Mouse (Mus musculus): ENCODE data around the gene Cyba. TPM values are rescaled to one million over a fixed set of nuclear protein-coding genes. Genes with fewer than 3 reads are reported as not detected.

The Cyba gene
- polyA plus RNA-seq (2012; rRNA removed) = 329 and 330 TPM in 2 replicates

GRCm38 (mm10) chr8:122432443-122433268 is at the start of gene Cyba:
Gene Cyba (minus strand): TSS chr8:122432930.

GRCm38 (mm10) chr8:122475580-122476320 is 43.0 kb upstream of the Cyba start, which contains the start of the genes Rnf166 and Ctu2:
Gene Rnf166 (minus strand): TSS chr8:122476064.
Gene Ctu2 (plus strand): TSS chr8:122476143.

DNA sequence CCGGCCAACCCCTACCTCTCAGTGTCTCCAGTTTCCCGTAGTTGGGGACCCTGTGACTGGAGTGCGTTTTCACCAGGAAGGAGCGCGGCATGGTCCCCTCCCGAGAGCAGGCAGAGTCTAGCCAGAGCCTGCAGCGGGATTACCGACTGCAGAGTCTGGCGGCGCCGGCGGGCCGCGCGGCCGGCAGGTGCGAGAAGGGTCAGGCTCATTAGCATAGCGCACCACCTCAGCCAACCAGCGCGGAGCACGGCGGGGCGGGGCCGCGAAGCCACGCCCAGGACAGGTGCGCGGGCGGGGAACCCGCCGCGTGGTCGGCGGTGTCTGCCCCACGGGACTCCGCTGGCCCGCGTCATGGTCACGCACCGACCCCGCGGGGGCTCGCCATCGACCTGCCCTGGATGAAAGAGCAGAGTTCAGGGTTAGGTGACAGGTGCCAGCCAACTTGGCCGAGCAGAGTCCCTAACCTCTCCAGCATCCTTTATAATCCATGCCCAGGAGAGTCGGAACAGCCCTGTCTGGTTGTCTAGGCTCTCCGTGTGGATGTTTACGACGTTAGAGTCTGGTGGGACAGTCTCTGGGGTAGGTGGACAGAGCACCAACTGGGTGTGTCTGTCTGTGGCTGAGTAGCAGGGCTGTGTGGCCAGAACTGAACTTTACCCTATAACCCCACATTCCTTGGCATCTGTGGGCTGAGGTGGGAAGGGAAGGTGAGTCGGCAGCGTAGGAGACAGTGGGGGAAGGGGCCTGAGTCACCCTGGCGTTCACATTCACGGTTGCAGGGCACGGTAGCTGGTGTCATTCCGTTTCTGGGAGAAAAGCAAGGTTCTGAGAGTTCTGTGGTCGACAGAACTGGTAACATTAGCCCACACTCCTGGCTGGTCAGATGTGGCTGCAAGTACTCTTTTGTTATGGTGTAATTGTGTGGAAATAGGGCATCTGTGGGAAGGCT is 28.1 kb upstream of the Cyba start, which contains the start of gene Snai3:
Snai3 (minus strand) TSS at position 210 of the 949 bp plus-strand sequence.

DNA sequence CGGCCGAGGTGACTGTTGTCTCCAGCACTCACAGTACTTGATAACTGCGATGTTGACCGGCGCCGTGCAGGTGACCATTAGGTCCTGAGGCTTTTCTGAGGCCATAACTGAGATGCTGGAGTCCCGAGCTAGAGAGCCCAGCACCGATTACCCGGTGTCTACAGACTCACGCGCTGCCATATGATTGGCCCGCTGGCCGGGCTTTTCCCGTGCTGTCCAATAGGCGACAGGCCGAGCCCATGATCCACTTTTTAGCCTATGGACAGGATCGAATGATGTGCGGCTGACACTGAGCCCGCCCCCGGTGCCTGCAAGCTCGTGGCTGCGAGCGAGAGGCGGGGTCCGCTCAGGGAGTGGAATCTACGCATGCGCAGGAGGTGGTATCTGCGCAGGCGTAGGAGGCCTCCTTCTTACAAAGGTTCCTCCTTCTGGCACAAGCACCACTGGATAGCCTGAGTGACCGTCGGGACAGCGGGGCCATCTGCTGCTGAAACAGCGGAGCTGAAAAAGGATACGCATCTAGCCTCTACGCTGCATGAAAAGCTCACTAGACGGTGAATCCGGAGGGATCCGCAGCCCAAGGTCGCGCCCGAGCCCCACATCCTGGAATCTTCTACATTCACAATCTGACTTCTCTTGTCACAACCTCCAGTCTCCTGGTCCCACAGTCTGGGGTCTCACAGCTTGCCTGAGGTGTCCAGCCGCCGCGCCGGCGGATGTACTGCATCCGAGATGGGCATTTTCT is 10.7 kb upstream of the Cyba start, which contains the start of gene Mvd:
Mvd (minus strand) TSS at position 161 of the 745 bp plus-strand sequence.

GRCm38 (mm10) chr8:122421376-122422070 is 11.2 kb downstream of the Cyba start, which contains the start of gene Il17c:
Gene Il17c (plus strand): TSS chr8:122422020.

DNA sequence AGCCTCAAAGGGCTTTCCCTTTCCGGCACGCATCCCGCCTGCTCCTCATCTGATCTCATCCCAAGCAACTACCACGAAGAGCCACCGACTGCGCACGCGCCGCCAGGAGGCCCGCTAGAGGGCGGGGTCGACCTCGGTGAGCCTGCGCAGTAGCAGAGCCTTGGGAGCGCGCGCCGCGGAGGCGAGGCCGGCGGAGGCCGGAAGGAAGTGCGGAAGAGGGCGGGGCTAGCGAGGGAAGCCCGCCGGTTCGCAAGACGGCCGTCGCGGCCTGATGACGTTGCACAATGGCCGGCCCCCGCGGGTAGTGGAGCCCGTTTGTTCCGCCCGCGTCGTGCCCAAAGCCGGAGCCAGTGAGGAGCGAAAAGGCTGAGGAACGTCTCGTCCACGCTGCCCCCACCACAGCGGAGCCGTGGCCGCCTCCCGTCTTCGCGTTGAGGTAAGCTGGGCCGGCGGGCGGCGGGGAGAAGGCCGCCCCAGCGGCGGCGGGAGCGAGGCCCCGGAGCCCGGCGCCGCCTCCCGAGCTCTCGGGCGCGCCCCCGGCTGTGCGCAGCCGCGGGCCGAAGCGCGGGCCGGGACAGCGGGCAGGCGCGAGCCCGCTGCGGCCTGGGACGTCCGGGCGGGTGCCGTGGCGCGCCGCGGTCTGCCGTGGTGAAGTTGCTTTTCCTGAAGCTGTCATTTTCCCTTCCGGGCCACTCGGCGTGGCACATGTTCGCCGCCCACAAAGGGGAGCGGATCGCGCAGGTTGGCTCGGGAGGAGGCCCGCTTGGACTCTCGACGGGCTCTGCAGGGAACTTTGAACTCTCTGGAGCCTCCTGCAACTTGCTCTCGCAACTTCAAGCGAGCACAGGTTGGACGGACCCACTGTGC is 56.1 kb downstream of the Cyba start, which contains the start of gene Zc3h18:
Zc3h18 (plus strand) TSS at position 245 of the 867 bp plus-strand sequence.

Other genes starting within 250 kb of the Cyba start
- 14.5 and 15.9 TPM in 2 replicates for gene Zfpm1, start 150.8 kb downstream of the Cyba start, polyA plus RNA-seq (2012; rRNA removed)
- not detected in 2 replicates for gene Trhr2, start 72.2 kb downstream of the Cyba start, polyA plus RNA-seq (2012; rRNA removed)
- 33.2 and 40.0 TPM in 2 replicates for gene Zc3h18, start 56.3 kb downstream of the Cyba start, polyA plus RNA-seq (2012; rRNA removed)
- 0.17 and 1.0 TPM in 2 replicates for gene Il17c, start 10.9 kb downstream of the Cyba start, polyA plus RNA-seq (2012; rRNA removed)
- gene Mvd, start 10.5 kb upstream of the Cyba start, polyA plus RNA-seq (2012; rRNA removed) = 59.0 and 70.3 TPM in 2 replicates
- gene Snai3, start 27.8 kb upstream of the Cyba start, polyA plus RNA-seq (2012; rRNA removed) = 1.2 and 2.7 TPM in 2 replicates
- 68.6 and 71.3 TPM in 2 replicates for gene Rnf166, start 43.1 kb upstream of the Cyba start, polyA plus RNA-seq (2012; rRNA removed)
- gene Ctu2, start 43.2 kb upstream of the Cyba start, polyA plus RNA-seq (2012; rRNA removed) = 27.5 and 28.8 TPM in 2 replicates
- gene Piezo1, start 118.4 kb upstream of the Cyba start, polyA plus RNA-seq (2012; rRNA removed) = 70.0 and 95.6 TPM in 2 replicates
- gene Cdt1, start 135.1 kb upstream of the Cyba start, polyA plus RNA-seq (2012; rRNA removed) = 29.3 and 35.4 TPM in 2 replicates
- gene Aprt, start 144.0 kb upstream of the Cyba start, polyA plus RNA-seq (2012; rRNA removed) = 277 TPM in 2 replicates
- 23.6 and 24.8 TPM in 2 replicates for gene Galns, start 178.5 kb upstream of the Cyba start, polyA plus RNA-seq (2012; rRNA removed)
- 169 and 220 TPM in 2 replicates for gene Trappc2l, start 178.7 kb upstream of the Cyba start, polyA plus RNA-seq (2012; rRNA removed)
- gene Pabpn1l, start 189.8 kb upstream of the Cyba start, polyA plus RNA-seq (2012; rRNA removed) = not detected in 2 replicates